Mouse (Mus musculus) cortical plate, adult 2 months (tissue): ENCODE data around the gene Itih2.

ENCODE experiments used
- CTCF ChIP-seq: fragments of 200-500 bp; IDR thresholded peaks from 2 replicates; pipeline ENCODE4 v1.5.1; 2011; ENCODE audit warnings: mild to moderate bottlenecking, control low read depth, low read length; ENCODE audit not compliant: insufficient read depth; ENCODE audit errors: extremely low read depth
- POLR2A ChIP-seq: fragments of 200-500 bp; IDR thresholded peaks from 2 replicates; pipeline ENCODE4 v1.6.1; 2011; ENCODE audit warnings: mild to moderate bottlenecking, low read length, control low read depth; ENCODE audit not compliant: insufficient read depth; ENCODE audit errors: extremely low read depth

DNA sequence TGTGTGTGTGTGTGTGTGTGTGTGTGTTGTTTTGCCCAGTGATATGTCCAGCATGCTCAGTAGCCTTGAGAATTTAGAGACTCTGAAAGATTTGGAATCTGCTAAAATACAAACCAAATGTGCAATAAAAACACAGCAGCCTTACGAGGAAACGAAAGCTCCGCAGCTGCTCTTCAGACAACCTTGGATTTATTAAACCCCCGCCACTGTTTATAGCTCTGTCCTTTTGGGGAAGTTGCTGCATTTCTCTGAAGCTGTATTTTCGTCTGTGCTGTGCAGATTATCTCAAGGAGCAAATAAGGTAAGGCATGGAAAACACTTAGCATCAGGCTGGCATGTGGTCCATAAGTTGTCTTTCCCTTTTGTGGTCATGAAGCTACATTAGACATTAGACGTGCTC lies 14.3 kb upstream of the Itih2 start:
- TF ChIP-seq CTCF (no peak), POLR2A (no peak)
